In genomic region chr11:121717724-121718123, GRCm38 (mm10) we compare ENCODE assay signal across 17 mouse cellular contexts. TPM values are rescaled to one million over a fixed set of nuclear protein-coding genes. Genes with fewer than 3 reads are reported as not detected.
A peak's percentile ranks its signal among the peaks of the same experiment; 100 is the strongest.
DNase-seq lines count a peak whose midpoint lies in the region; ATAC-seq and TF ChIP-seq lines count a peak whose summit lies in the region.
"Had no signal": no experiment of that assay in that cellular context is flagged by ENCODE, and none has a peak within 500 bp of the region (broad histone marks: within the 10 kb centered on the region; RNA-seq: fewer than 3 reads in every experiment).

No protein-coding gene starts in this region.

- DNase-seq in lung, embryonic 14.5 days: peak; percentile 44
- no peak for DNase-seq in lung, postnatal 25 days (ENCODE audit: low spot score)
- no peak for DNase-seq in B cell, adult 2 months
- DNase-seq: adrenal gland, postnatal 36 days; cerebellum, adult 8-10 months; gastrocnemius, postnatal 36 days; kidney, adult 11 months; retina, postnatal 1 day had no signal

- H3K9ac ChIP-seq in lung, embryonic 14.5 days: no peak overlapping the region
- H3K9ac ChIP-seq in embryonic facial prominence, embryonic 12.5 days: no peak overlapping the region
- H3K9ac ChIP-seq in intestine, embryonic 16.5 days (ENCODE audit: low read depth, low read length): no peak overlapping the region
- no peak overlapping the region for H3K9ac ChIP-seq in stomach, embryonic 16.5 days (ENCODE audit: low read length)
- H3K9ac ChIP-seq: limb, embryonic 12.5 days; liver, embryonic 14.5 days; midbrain, embryonic 15.5 days had no signal

- ATAC-seq in lung, embryonic 14.5 days (ENCODE audit: insufficient read depth): peak; percentile 70
- ATAC-seq in embryonic facial prominence, embryonic 12.5 days (ENCODE audit: insufficient number of reproducible peaks, insufficient read depth, low FRiP score, low TSS enrichment): peak; percentile 28; the same call in 1 of the 2 replicates
- ATAC-seq in intestine, embryonic 16.5 days: peak; percentile 62
- ATAC-seq in stomach, embryonic 16.5 days (ENCODE audit: insufficient read depth, low FRiP score): peak; percentile 74
- no peak for ATAC-seq in megakaryocyte-erythroid progenitor cell, adult 5-6 weeks (replicated peaks; ENCODE audit: low FRiP score, low TSS enrichment, poor library complexity, severe bottlenecking)
- ATAC-seq: activated CD4-positive, CD25-positive, alpha-beta regulatory T cell, adult 4 months; forebrain, embryonic 14.5 days; midbrain, embryonic 15.5 days had no signal

- no peak for TF ChIP-seq CTCF in lung, embryonic 14.5 days (IDR thresholded peaks at IDR 0.05; ENCODE audit: low read depth)

- no peaks in the 10 kb centered on the region for H3K27me3 ChIP-seq in lung, embryonic 14.5 days (ENCODE audit: insufficient read depth, low read length)
- no peaks in the 10 kb centered on the region for H3K27me3 ChIP-seq in embryonic facial prominence, embryonic 12.5 days
- H3K27me3 ChIP-seq in intestine, embryonic 16.5 days (replicated peaks; ENCODE audit: control insufficient read depth, insufficient read depth, low read length): no peaks in the 10 kb centered on the region
- H3K27me3 ChIP-seq in stomach, embryonic 16.5 days (ENCODE audit: control insufficient read depth, insufficient read depth, low read length): no peaks in the 10 kb centered on the region
- H3K27me3 ChIP-seq: limb, embryonic 12.5 days; midbrain, embryonic 15.5 days had no signal

- 0 out of 2 replicates have a peak overlapping the region, but pooled peaks have one; percentile 18 for H3K27ac ChIP-seq in lung, embryonic 14.5 days (ENCODE audit: low read depth)
- no peak overlapping the region for H3K27ac ChIP-seq in embryonic facial prominence, embryonic 12.5 days
- 0 out of 2 replicates have a peak overlapping the region, but pooled peaks have one; percentile 1 for H3K27ac ChIP-seq in intestine, embryonic 16.5 days (ENCODE audit: low read length)
- H3K27ac ChIP-seq in stomach, embryonic 16.5 days (ENCODE audit: low read length): peak overlapping the region; percentile 77
- H3K27ac ChIP-seq: limb, embryonic 12.5 days; liver, embryonic 14.5 days; midbrain, embryonic 15.5 days had no signal

- 40% methylated on average over 6 of the region's 6 CpGs for WGBS in lung, embryonic 14.5 days
- 55% methylated on average over 6 of the region's 6 CpGs for WGBS in embryonic facial prominence, embryonic 12.5 days
- WGBS in intestine, embryonic 16.5 days: 39% methylated on average over 6 of the region's 6 CpGs
- 42% methylated on average over 6 of the region's 6 CpGs for whole genome bisulfite sequencing in stomach, embryonic 16.5 days

- peaks cover 11% of the 10 kb centered on the region; the same call in 1 of the 2 replicates for H3K36me3 ChIP-seq in lung, embryonic 14.5 days (ENCODE audit: insufficient read depth)
- no peaks in the 10 kb centered on the region for H3K36me3 ChIP-seq in embryonic facial prominence, embryonic 12.5 days
- H3K36me3 ChIP-seq in intestine, embryonic 16.5 days (ENCODE audit: control insufficient read depth, insufficient read depth, low read length): peaks cover 4% of the 10 kb centered on the region; the same call in 1 of the 2 replicates
- 0 out of 2 replicates have a peak, but pooled peaks cover 6% of the 10 kb centered on the region for H3K36me3 ChIP-seq in stomach, embryonic 16.5 days (ENCODE audit: control insufficient read depth, insufficient read depth, low read length)
- H3K36me3 ChIP-seq: midbrain, embryonic 15.5 days had no signal

- H3K4me2 ChIP-seq in lung, embryonic 14.5 days: no peak overlapping the region
- no peak overlapping the region for H3K4me2 ChIP-seq in embryonic facial prominence, embryonic 12.5 days (replicated peaks)
- no peak overlapping the region for H3K4me2 ChIP-seq in intestine, embryonic 16.5 days (ENCODE audit: low read depth, low read length)
- H3K4me2 ChIP-seq in stomach, embryonic 16.5 days (ENCODE audit: low read depth, low read length): no peak overlapping the region
- H3K4me2 ChIP-seq: limb, embryonic 12.5 days; midbrain, embryonic 15.5 days had no signal

- H3K4me3 ChIP-seq in lung, embryonic 14.5 days (ENCODE audit: low read depth, low read length): no peak overlapping the region
- no peak overlapping the region for H3K4me3 ChIP-seq in embryonic facial prominence, embryonic 12.5 days
- H3K4me3 ChIP-seq in intestine, embryonic 16.5 days (ENCODE audit: low read length): no peak overlapping the region
- no peak overlapping the region for H3K4me3 ChIP-seq in stomach, embryonic 16.5 days (replicated peaks; ENCODE audit: low read length)
- H3K4me3 ChIP-seq: limb, embryonic 12.5 days; midbrain, embryonic 15.5 days had no signal

- H3K4me1 ChIP-seq in lung, embryonic 14.5 days (ENCODE audit: insufficient read depth): no peaks in the 10 kb centered on the region
- no peaks in the 10 kb centered on the region for H3K4me1 ChIP-seq in embryonic facial prominence, embryonic 12.5 days
- H3K4me1 ChIP-seq in intestine, embryonic 16.5 days (ENCODE audit: control insufficient read depth, insufficient read depth, low read length): peaks cover 22% of the 10 kb centered on the region; the same call in 1 of the 2 replicates
- peaks cover 27% of the 10 kb centered on the region for H3K4me1 ChIP-seq in stomach, embryonic 16.5 days (ENCODE audit: control insufficient read depth, insufficient read depth, low read length)
- H3K4me1 ChIP-seq: limb, embryonic 12.5 days; midbrain, embryonic 15.5 days had no signal

- H3K9me3 ChIP-seq in lung, embryonic 14.5 days (ENCODE audit: low read depth, low read length): no peaks in the 10 kb centered on the region
- H3K9me3 ChIP-seq in embryonic facial prominence, embryonic 12.5 days: no peaks in the 10 kb centered on the region
- no peaks in the 10 kb centered on the region for H3K9me3 ChIP-seq in intestine, embryonic 16.5 days (ENCODE audit: control insufficient read depth, low read length)
- no peaks in the 10 kb centered on the region for H3K9me3 ChIP-seq in stomach, embryonic 16.5 days (replicated peaks; ENCODE audit: control insufficient read depth, low read length)
- H3K9me3 ChIP-seq: limb, embryonic 12.5 days; midbrain, embryonic 15.5 days had no signal

RNA-seq across cellular contexts. Expression of gene Metrnl, which starts 16.4 kb away (rescaled TPM):
- 18.6 and 20.2 TPM in 2 replicates for polyA plus RNA-seq in lung, embryonic 14.5 days (2014; fragmentation: Nextera tagmentation; extraction: Ambion mirVana)
- polyA plus RNA-seq in embryonic facial prominence, embryonic 12.5 days (2016; fragmentation: Nextera tagmentation; extraction: Ambion mirVana): 11.1 and 11.5 TPM in 2 replicates
- 40.3 and 44.9 TPM in 2 replicates for polyA plus RNA-seq in intestine, embryonic 16.5 days (2015; fragmentation: Nextera tagmentation; extraction: Ambion mirVana)
- 38.5 and 48.1 TPM in 2 replicates for polyA plus RNA-seq in stomach, embryonic 16.5 days (2015; fragmentation: Nextera tagmentation; extraction: Ambion mirVana)
- not detected in 2 replicates for total RNA-seq in megakaryocyte-erythroid progenitor cell, adult 5-6 weeks (2014; fragmentation: Nextera tagmentation)
- 1.6 TPM in 1 of 2 replicates, not detected in the other for total RNA-seq in megakaryocyte-erythroid progenitor cell, adult 5-6 weeks (2017)

RNA-seq across cellular contexts. Expression of gene B3gntl1, which starts 44.8 kb away (rescaled TPM):
- 7.3 and 8.0 TPM in 2 replicates for polyA plus RNA-seq in lung, embryonic 14.5 days (2014; fragmentation: Nextera tagmentation; extraction: Ambion mirVana)
- polyA plus RNA-seq in embryonic facial prominence, embryonic 12.5 days (2016; fragmentation: Nextera tagmentation; extraction: Ambion mirVana): 9.1 and 10.1 TPM in 2 replicates
- polyA plus RNA-seq in intestine, embryonic 16.5 days (2015; fragmentation: Nextera tagmentation; extraction: Ambion mirVana): 6.8 and 7.2 TPM in 2 replicates
- 8.7 and 9.1 TPM in 2 replicates for polyA plus RNA-seq in stomach, embryonic 16.5 days (2015; fragmentation: Nextera tagmentation; extraction: Ambion mirVana)
- total RNA-seq in megakaryocyte-erythroid progenitor cell, adult 5-6 weeks (2014; fragmentation: Nextera tagmentation): 7.4 and 11.1 TPM in 2 replicates
- 8.2 and 8.8 TPM in 2 replicates for total RNA-seq in megakaryocyte-erythroid progenitor cell, adult 5-6 weeks (2017)
